Mouse (Mus musculus) stomach, embryonic 14.5 days (tissue): Measurements from ENCODE around the gene Tbxas1. TPM values are rescaled to one million over a fixed set of nuclear protein-coding genes. Genes with fewer than 3 reads are reported as not detected.

ENCODE experiments used
- ATAC-seq: fragments of 200-750 bp; cut with Nextera tagmentation; 2 replicates; pipeline ENCODE4 v1.8.0; 2017; ENCODE audit warnings: low read depth, moderate TSS enrichment; ENCODE audit not compliant: insufficient number of reproducible peaks, insufficient read depth, low FRiP score
- H3K27ac ChIP-seq: fragments of 300-500 bp; sonication (generic); 2 replicates; pipeline ENCODE4 v1.5.1; 2014; ENCODE audit warnings: mild to moderate bottlenecking, low read length, moderate library complexity, mixed read lengths
- H3K27me3 ChIP-seq: fragments of 300-500 bp; sonication (generic); 2 replicates; pipeline ENCODE4 v1.6.1; 2014; ENCODE audit warnings: low read length, control low read depth, mixed read lengths; ENCODE audit not compliant: control insufficient read depth, insufficient read depth
- H3K36me3 ChIP-seq: fragments of 300-500 bp; sonication (generic); 2 replicates; pipeline ENCODE4 v1.6.1; 2014; ENCODE audit warnings: mild to moderate bottlenecking, control low read depth, low read length, moderate library complexity, mixed read lengths; ENCODE audit not compliant: control insufficient read depth, insufficient read depth
- H3K4me1 ChIP-seq: fragments of 300-500 bp; sonication (generic); 2 replicates; pipeline ENCODE4 v1.6.1; 2014; ENCODE audit warnings: low read length, control low read depth, mixed read lengths; ENCODE audit not compliant: control insufficient read depth, insufficient read depth
- H3K4me2 ChIP-seq: fragments of 300-500 bp; sonication (generic); replicated peaks from 2 replicates; pipeline ENCODE4 v1.6.1; 2014; ENCODE audit warnings: low read depth, low read length, control low read depth
- H3K4me3 ChIP-seq: fragments of 300-500 bp; sonication (generic); 2 replicates; pipeline ENCODE4 v1.5.1; 2014; ENCODE audit warnings: low read depth, low read length, control low read depth
- H3K9ac ChIP-seq: fragments of 300-500 bp; sonication (generic); replicated peaks from 2 replicates; pipeline ENCODE4 v1.6.1; 2014; ENCODE audit warnings: low read depth, mild to moderate bottlenecking, control low read depth, low read length, moderate library complexity, mixed read lengths
- H3K9me3 ChIP-seq: fragments of 300-500 bp; sonication (generic); 2 replicates; pipeline ENCODE4 v1.6.1; 2016; ENCODE audit warnings: low read depth, low read length, control low read depth; ENCODE audit not compliant: control insufficient read depth
- WGBS: fragments of 180-500 bp; shearing (Covaris S2); extraction: QIAGEN DNeasy Blood & Tissue Kit; methylation state at CpG from one replicate; pipeline ENCODE4 v1.1.7; 2014; 5-methylcytosine and 5-hydroxymethylcytosine counted together
- polyA plus RNA-seq: library from polyadenylated mRNA; unstranded; fragments of >200 nt; fragmentation: Nextera tagmentation; extraction: Ambion mirVana; gene quantifications from 2 replicates; pipeline ENCODE4 v1.2.1, GENCODE M21; 2014

Gene Tbxas1
- polyA plus RNA-seq, 1 experiment from 2014 or later = 3.3 TPM

- no peak overlapping the region for H3K4me3 ChIP-seq
- no peak for ATAC-seq
- H3K36me3 ChIP-seq = no peaks in the 10 kb centered on the region
- 44% methylated on average over 2 of the region's 2 CpGs for WGBS
- no peak overlapping the region for H3K4me2 ChIP-seq
- H3K9me3 ChIP-seq = no peaks in the 10 kb centered on the region
- peak overlapping the region; percentile 21; the same call in 1 of the 2 replicates for H3K27ac ChIP-seq
- H3K27me3 ChIP-seq = no peaks in the 10 kb centered on the region
- peaks cover 3% of the 10 kb centered on the region; the same call in 1 of the 2 replicates for H3K4me1 ChIP-seq
- H3K9ac ChIP-seq = no peak overlapping the region
Measured at GRCm38 (mm10) chr6:38922517-38922916, 47.3 kb downstream of the Tbxas1 start.

GRCm38 (mm10) chr6:38923450-38923849 lies 48.2 kb downstream of the Tbxas1 start:
- Histone ChIP-seq H3K27me3 (no peaks in the 10 kb centered on the region), H3K4me1 (peaks cover 2% of the 10 kb centered on the region; the same call in 1 of the 2 replicates), H3K27ac (peak overlapping the region; percentile 13; the same call in 1 of the 2 replicates), H3K4me2 (no peak overlapping the region), H3K36me3 (no peaks in the 10 kb centered on the region), H3K4me3 (no peak overlapping the region), H3K9me3 (no peaks in the 10 kb centered on the region), H3K9ac (no peak overlapping the region)
- ATAC-seq = no peak
- WGBS = 78% methylated on average over 4 of the region's 4 CpGs

- no peaks in the 10 kb centered on the region for H3K9me3 ChIP-seq
- no peak overlapping the region for H3K9ac ChIP-seq
- H3K4me1 ChIP-seq = peaks cover 2% of the 10 kb centered on the region; the same call in 1 of the 2 replicates
- H3K27me3 ChIP-seq = no peaks in the 10 kb centered on the region
- 79% methylated on average over 18 of the region's 18 CpGs for WGBS
- ATAC-seq = peak; percentile 75
- H3K36me3 ChIP-seq = no peaks in the 10 kb centered on the region
- H3K4me2 ChIP-seq = no peak overlapping the region
- H3K4me3 ChIP-seq = no peak overlapping the region
- H3K27ac ChIP-seq = peak overlapping the region; percentile 39; the same call in 1 of the 2 replicates
Measured at GRCm38 (mm10) chr6:38923870-38924817, 48.9 kb downstream of the Tbxas1 start.

- H3K27me3 ChIP-seq = no peaks in the 10 kb centered on the region
- H3K9ac ChIP-seq = no peak overlapping the region
- no peak overlapping the region for H3K27ac ChIP-seq
- H3K9me3 ChIP-seq = no peaks in the 10 kb centered on the region
- no peak for ATAC-seq
- H3K36me3 ChIP-seq = no peaks in the 10 kb centered on the region
- H3K4me2 ChIP-seq = peak overlapping the region; percentile 13; the same call in 1 of the 2 replicates
- H3K4me3 ChIP-seq = no peak overlapping the region
- no peaks in the 10 kb centered on the region for H3K4me1 ChIP-seq
- 72% methylated on average over 7 of the region's 7 CpGs for WGBS
Measured at GRCm38 (mm10) chr6:38925719-38926118, 50.5 kb downstream of the Tbxas1 start.

- no peaks in the 10 kb centered on the region for H3K36me3 ChIP-seq
- no peak overlapping the region for H3K27ac ChIP-seq
- H3K4me3 ChIP-seq = no peak overlapping the region
- H3K9me3 ChIP-seq = no peaks in the 10 kb centered on the region
- WGBS = 61% methylated on average over 28 of the region's 28 CpGs
- ATAC-seq = no peak
- H3K4me2 ChIP-seq = peak overlapping the region; percentile 13; the same call in 1 of the 2 replicates
- H3K4me1 ChIP-seq = no peaks in the 10 kb centered on the region
- H3K27me3 ChIP-seq = no peaks in the 10 kb centered on the region
- no peak overlapping the region for H3K9ac ChIP-seq
Measured at GRCm38 (mm10) chr6:38926135-38926962, 51.1 kb downstream of the Tbxas1 start.

- H3K27ac ChIP-seq = 0 out of 2 replicates have a peak overlapping the region, but pooled peaks have one; percentile 27
- H3K9me3 ChIP-seq = peaks cover 4% of the 10 kb centered on the region; the same call in 1 of the 2 replicates
- 41% methylated on average over 13 of the region's 13 CpGs for WGBS
- H3K36me3 ChIP-seq = no peaks in the 10 kb centered on the region
- H3K4me3 ChIP-seq = no peak overlapping the region
- H3K9ac ChIP-seq = no peak overlapping the region
- no peak for ATAC-seq
- H3K4me2 ChIP-seq = no peak overlapping the region
- H3K4me1 ChIP-seq = no peaks in the 10 kb centered on the region
- H3K27me3 ChIP-seq = no peaks in the 10 kb centered on the region
Measured at GRCm38 (mm10) chr6:38926963-38927361, 51.8 kb downstream of the Tbxas1 start.

- WGBS = 66% methylated on average over 3 of the region's 3 CpGs
- no peaks in the 10 kb centered on the region for H3K36me3 ChIP-seq
- H3K27ac ChIP-seq = no peak overlapping the region
- no peaks in the 10 kb centered on the region for H3K27me3 ChIP-seq
- H3K4me1 ChIP-seq = no peaks in the 10 kb centered on the region
- H3K9ac ChIP-seq = no peak overlapping the region
- H3K4me3 ChIP-seq = no peak overlapping the region
- no peak overlapping the region for H3K4me2 ChIP-seq
- H3K9me3 ChIP-seq = peaks cover 4% of the 10 kb centered on the region; the same call in 1 of the 2 replicates
- ATAC-seq = no peak
Measured at GRCm38 (mm10) chr6:38928489-38928888, 53.3 kb downstream of the Tbxas1 start.

GRCm38 (mm10) chr6:38936009-38936408 lies 60.8 kb downstream of the Tbxas1 start:
- ATAC-seq = no peak
- WGBS = 64% methylated on average over 2 of the region's 2 CpGs
- H3K27ac ChIP-seq = no peak overlapping the region

More at GRCm38 (mm10) chr6:38936009-38936408, 60.8 kb downstream of the Tbxas1 start:
- Histone ChIP-seq H3K27me3 (no peaks in the 10 kb centered on the region), H3K4me2 (no peak overlapping the region), H3K9ac (no peak overlapping the region), H3K4me3 (no peak overlapping the region), H3K4me1 (no peaks in the 10 kb centered on the region), H3K9me3 (peaks cover 4% of the 10 kb centered on the region; the same call in 1 of the 2 replicates), H3K36me3 (no peaks in the 10 kb centered on the region)
